Mouse (Mus musculus): ENCODE results near the gene Myo7a. TPM values are rescaled to one million over a fixed set of nuclear protein-coding genes. Genes with fewer than 3 reads are reported as not detected.

Gene Myo7a
- total and polyA plus RNA-seq, 3 experiments = 0.01 to 0.05 TPM; not detected in 1

DNA sequence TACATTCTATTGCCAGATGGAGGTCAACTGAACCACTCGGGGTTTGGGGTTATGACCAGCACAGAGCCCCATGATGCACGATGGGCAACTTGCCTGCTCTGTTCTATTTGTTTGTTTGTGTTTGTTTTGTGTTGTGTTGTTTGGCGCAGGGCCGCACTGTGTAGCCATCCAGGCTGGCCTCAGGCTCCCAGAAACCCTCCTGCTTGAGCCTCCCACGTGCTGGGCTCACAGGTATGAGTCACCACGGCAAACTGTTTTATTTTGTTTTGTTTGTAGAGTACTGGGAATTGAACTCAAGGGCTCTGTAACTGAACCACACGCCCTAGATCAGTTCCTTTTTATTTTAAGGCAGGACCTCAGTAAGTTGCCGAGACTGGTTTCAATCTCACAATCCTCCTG lies 27.1 kb upstream of the Myo7a start:
- no peaks in the 10 kb centered on the region for H3K4me1 ChIP-seq (ENCODE audit: insufficient read depth, low read depth, low read length)
- H3K27me3 ChIP-seq (ENCODE audit: insufficient read depth, low read length) = peaks cover 43% of the 10 kb centered on the region
- no peaks in the 10 kb centered on the region for H3K9me3 ChIP-seq (replicated peaks)
- DNase-seq (ENCODE audit: low spot score) (no peak), ATAC-seq (ENCODE audit: extremely low read depth, insufficient number of reproducible peaks, low FRiP score, poor library complexity, severe bottlenecking) (no peak)
- H3K36me3 ChIP-seq (replicated peaks) = no peaks in the 10 kb centered on the region
- H3K4me3 ChIP-seq (ENCODE audit: low read depth, low read length) = no peak overlapping the region
- TF ChIP-seq GATA2 (IDR thresholded peaks at IDR 0.05; ENCODE audit: borderline replicate concordance, low read depth, low read length) (no peak), POLR2AphosphoS5 (IDR thresholded peaks at IDR 0.05; ENCODE audit: insufficient replicate concordance, low read depth, low read length) (no peak), GATA1 (IDR thresholded peaks at IDR 0.05; ENCODE audit: borderline replicate concordance, low read length) (no peak), CTCF (IDR thresholded peaks at IDR 0.05; ENCODE audit: low read depth, low read length) (no peak), TAL1 (conservative IDR thresholded peaks at IDR 0.05; ENCODE audit: low read depth, low read length) (no peak)

GRCm38 (mm10) chr7:98145842-98146446 lies 26.6 kb upstream of the Myo7a start:
- Histone ChIP-seq H3K36me3 (replicated peaks) (no peaks in the 10 kb centered on the region), H3K9me3 (replicated peaks) (no peaks in the 10 kb centered on the region), H3K27me3 (ENCODE audit: insufficient read depth, low read length) (peaks cover 41% of the 10 kb centered on the region), H3K4me3 (ENCODE audit: low read depth, low read length) (no peak overlapping the region), H3K4me1 (ENCODE audit: insufficient read depth, low read depth, low read length) (no peaks in the 10 kb centered on the region)
- ATAC-seq (ENCODE audit: extremely low read depth, insufficient number of reproducible peaks, low FRiP score, poor library complexity, severe bottlenecking) = no peak
- no peak for DNase-seq (ENCODE audit: low spot score)
- TF ChIP-seq POLR2AphosphoS5 (IDR thresholded peaks at IDR 0.05; ENCODE audit: insufficient replicate concordance, low read depth, low read length) (no peak), TAL1 (conservative IDR thresholded peaks at IDR 0.05; ENCODE audit: low read depth, low read length) (no peak), GATA1 (IDR thresholded peaks at IDR 0.05; ENCODE audit: borderline replicate concordance, low read length) (no peak), CTCF (IDR thresholded peaks at IDR 0.05; ENCODE audit: low read depth, low read length) (no peak)

- no peaks in the 10 kb centered on the region for H3K4me1 ChIP-seq (ENCODE audit: insufficient read depth, low read depth, low read length)
- no peak for ATAC-seq (ENCODE audit: extremely low read depth, insufficient number of reproducible peaks, low FRiP score, poor library complexity, severe bottlenecking)
- no peak for DNase-seq (ENCODE audit: low spot score)
- no peak within 1 kb of the TSS for H3K4me3 ChIP-seq (ENCODE audit: low read depth, low read length)
- H3K27me3 ChIP-seq (ENCODE audit: insufficient read depth, low read length) = peaks cover 41% of the 10 kb centered on the region
- TF ChIP-seq GATA2 (IDR thresholded peaks at IDR 0.05; ENCODE audit: borderline replicate concordance, low read depth, low read length) (no peak), POLR2AphosphoS5 (IDR thresholded peaks at IDR 0.05; ENCODE audit: insufficient replicate concordance, low read depth, low read length) (no peak), GATA1 (IDR thresholded peaks at IDR 0.05; ENCODE audit: borderline replicate concordance, low read length) (no peak), CTCF (IDR thresholded peaks at IDR 0.05; ENCODE audit: low read depth, low read length) (no peak), TAL1 (conservative IDR thresholded peaks at IDR 0.05; ENCODE audit: low read depth, low read length) (no peak)
- no peaks in the 10 kb centered on the region for H3K36me3 ChIP-seq (replicated peaks)
- H3K9me3 ChIP-seq (replicated peaks) = no peaks in the 10 kb centered on the region
Measured at GRCm38 (mm10) chr7:98145402-98145801, 26.1 kb upstream of the Myo7a start, which contains the start of gene Omp. TSS of gene Omp (minus strand) at chr7:98145502.

- DNase-seq (ENCODE audit: low spot score) (no peak), ATAC-seq (ENCODE audit: extremely low read depth, insufficient number of reproducible peaks, low FRiP score, poor library complexity, severe bottlenecking) (no peak)
- Histone ChIP-seq H3K4me3 (ENCODE audit: low read depth, low read length) (no peak overlapping the region), H3K27me3 (ENCODE audit: insufficient read depth, low read length) (peaks cover 25% of the 10 kb centered on the region), H3K9me3 (replicated peaks) (no peaks in the 10 kb centered on the region), H3K36me3 (replicated peaks) (no peaks in the 10 kb centered on the region), H3K4me1 (ENCODE audit: insufficient read depth, low read depth, low read length) (no peaks in the 10 kb centered on the region)
- TF ChIP-seq GATA2 (IDR thresholded peaks at IDR 0.05; ENCODE audit: borderline replicate concordance, low read depth, low read length) (no peak), TAL1 (conservative IDR thresholded peaks at IDR 0.05; ENCODE audit: low read depth, low read length) (no peak), GATA1 (IDR thresholded peaks at IDR 0.05; ENCODE audit: borderline replicate concordance, low read length) (no peak), CTCF (IDR thresholded peaks at IDR 0.05; ENCODE audit: low read depth, low read length) (no peak)
Measured at GRCm38 (mm10) chr7:98142648-98143047, 23.3 kb upstream of the Myo7a start.

- Histone ChIP-seq H3K9me3 (replicated peaks) (no peaks in the 10 kb centered on the region), H3K36me3 (replicated peaks) (no peaks in the 10 kb centered on the region), H3K4me1 (ENCODE audit: insufficient read depth, low read depth, low read length) (no peaks in the 10 kb centered on the region), H3K4me3 (ENCODE audit: low read depth, low read length) (no peak overlapping the region), H3K27me3 (ENCODE audit: insufficient read depth, low read length) (peaks cover 23% of the 10 kb centered on the region)
- DNase-seq (ENCODE audit: low spot score) (no peak), ATAC-seq (ENCODE audit: extremely low read depth, insufficient number of reproducible peaks, low FRiP score, poor library complexity, severe bottlenecking) (no peak)
- TF ChIP-seq CTCF (IDR thresholded peaks at IDR 0.05; ENCODE audit: low read depth, low read length) (no peak), POLR2AphosphoS5 (IDR thresholded peaks at IDR 0.05; ENCODE audit: insufficient replicate concordance, low read depth, low read length) (no peak), GATA2 (IDR thresholded peaks at IDR 0.05; ENCODE audit: borderline replicate concordance, low read depth, low read length) (no peak)
Measured at GRCm38 (mm10) chr7:98142247-98142646, 22.9 kb upstream of the Myo7a start.

DNA sequence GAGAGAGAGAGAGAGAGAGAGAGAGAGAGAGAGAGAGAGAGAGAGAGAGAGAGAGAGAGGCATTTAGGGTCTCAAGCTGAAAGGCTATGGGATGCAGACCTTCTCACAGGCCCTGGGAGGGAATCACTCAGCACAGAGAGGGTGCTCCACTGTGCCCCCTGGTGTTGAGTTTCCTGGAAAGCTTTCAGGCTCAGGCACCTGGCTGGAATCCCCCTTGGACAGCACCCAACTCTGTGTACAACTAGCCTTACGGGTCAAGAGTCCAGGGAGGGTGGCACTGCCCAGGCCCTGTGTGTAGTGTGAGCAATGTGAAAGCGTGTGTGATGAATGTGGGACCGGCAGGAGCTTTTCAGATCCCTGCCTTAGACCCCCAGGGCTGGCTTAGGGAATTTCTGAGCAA lies 21.9 kb upstream of the Myo7a start:
- no peaks in the 10 kb centered on the region for H3K4me1 ChIP-seq (ENCODE audit: insufficient read depth, low read depth, low read length)
- no peak overlapping the region for H3K4me3 ChIP-seq (ENCODE audit: low read depth, low read length)
- DNase-seq (ENCODE audit: low spot score) (no peak), ATAC-seq (ENCODE audit: extremely low read depth, insufficient number of reproducible peaks, low FRiP score, poor library complexity, severe bottlenecking) (no peak)
- peaks cover 23% of the 10 kb centered on the region for H3K27me3 ChIP-seq (ENCODE audit: insufficient read depth, low read length)
- H3K36me3 ChIP-seq (replicated peaks) = no peaks in the 10 kb centered on the region
- no peaks in the 10 kb centered on the region for H3K9me3 ChIP-seq (replicated peaks)
- no peak for TF ChIP-seq CTCF (IDR thresholded peaks at IDR 0.05; ENCODE audit: low read depth, low read length)

DNA sequence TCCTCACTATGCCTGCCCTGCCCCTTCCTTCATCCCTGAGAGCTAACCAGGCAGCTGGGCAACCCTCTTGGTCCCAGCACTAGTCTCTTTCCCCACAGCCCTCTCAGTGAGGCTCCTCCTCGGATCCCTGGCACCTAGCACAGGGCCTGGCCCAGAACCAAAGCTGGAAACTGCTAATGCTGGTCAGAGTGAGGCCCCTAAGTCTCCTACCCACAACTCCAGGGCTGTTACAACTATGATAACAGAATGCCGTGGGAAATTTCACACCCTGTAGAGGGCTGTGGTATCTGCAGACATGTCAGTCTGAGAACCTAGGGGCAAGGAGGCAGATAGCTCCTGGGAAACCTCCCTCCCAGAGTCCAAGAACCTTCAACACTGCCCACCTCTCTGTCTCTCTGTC lies 21.3 kb upstream of the Myo7a start:
- H3K4me1 ChIP-seq (ENCODE audit: insufficient read depth, low read depth, low read length) = no peaks in the 10 kb centered on the region
- no peak overlapping the region for H3K4me3 ChIP-seq (ENCODE audit: low read depth, low read length)
- ATAC-seq (ENCODE audit: extremely low read depth, insufficient number of reproducible peaks, low FRiP score, poor library complexity, severe bottlenecking) (no peak), DNase-seq (ENCODE audit: low spot score) (no peak)
- no peaks in the 10 kb centered on the region for H3K36me3 ChIP-seq (replicated peaks)
- no peak for TF ChIP-seq POLR2AphosphoS5 (IDR thresholded peaks at IDR 0.05; ENCODE audit: insufficient replicate concordance, low read depth, low read length)
- H3K27me3 ChIP-seq (ENCODE audit: insufficient read depth, low read length) = peaks cover 25% of the 10 kb centered on the region
- H3K9me3 ChIP-seq (replicated peaks) = no peaks in the 10 kb centered on the region

All from G1E (cell line).